Mouse (Mus musculus): ENCODE measurements around the gene Ext2. TPM values are rescaled to one million over a fixed set of nuclear protein-coding genes. Genes with fewer than 3 reads are reported as not detected.

Ext2 gene
- polyA plus RNA-seq, 1 experiment from 2014 or later: 102 TPM

Other genes with a start within 250 kb of the Ext2 start
- 0.17 and 0.19 TPM in 2 replicates for gene Alx4, start 180.2 kb downstream of the Ext2 start, polyA plus RNA-seq (2015; fragmentation: Nextera tagmentation; extraction: Ambion mirVana)
- gene Accs, start 27.4 kb upstream of the Ext2 start, polyA plus RNA-seq (2015; fragmentation: Nextera tagmentation; extraction: Ambion mirVana): 5.3 and 7.4 TPM in 2 replicates
- 0.31 TPM in 1 of 2 replicates, not detected in the other for gene Accsl, start 46.6 kb upstream of the Ext2 start, polyA plus RNA-seq (2015; fragmentation: Nextera tagmentation; extraction: Ambion mirVana)
- 19.0 and 26.4 TPM in 2 replicates for gene Gm13889, start 134.6 kb upstream of the Ext2 start, polyA plus RNA-seq (2015; fragmentation: Nextera tagmentation; extraction: Ambion mirVana)
- not detected in 2 replicates for gene Gm27027, start 173.8 kb upstream of the Ext2 start, polyA plus RNA-seq (2015; fragmentation: Nextera tagmentation; extraction: Ambion mirVana)
- 62.7 TPM in 2 replicates for gene Alkbh3, start 188.2 kb upstream of the Ext2 start, polyA plus RNA-seq (2015; fragmentation: Nextera tagmentation; extraction: Ambion mirVana)

Measured in stomach, embryonic 15.5 days (tissue).